Mouse (Mus musculus) WW6 (cell line): ENCODE results near the gene Btbd35f21.
"Not testable (repeated sequence)": the region's sequence is repeated elsewhere in the genome, so short reads cannot be mapped to it uniquely, and the experiment has no call there.

ENCODE experiments used
- DNase-seq: peaks from one replicate; pipeline ENCODE4 v3.0.0-alpha.2; 2013; ENCODE audit warnings: low read depth, low spot score

Gene Btbd35f21

GRCm38 (mm10) chrX:32725809-32726208 is at the start of gene Btbd35f21:
Btbd35f21 (plus strand) TSS chrX:32726109.
- DNase-seq = not testable (repeated sequence)
